Mouse (Mus musculus) G1E (cell line): ENCODE results near the gene Rnf44. TPM values are rescaled to one million over a fixed set of nuclear protein-coding genes. Genes with fewer than 3 reads are reported as not detected.

Experiments used
- ATAC-seq: 2 replicates; pipeline ENCODE4 v1.8.0; 2016; ENCODE audit warnings: mild to moderate bottlenecking; ENCODE audit not compliant: insufficient number of reproducible peaks, poor library complexity, low FRiP score, severe bottlenecking; ENCODE audit errors: extremely low read depth
- DNase-seq: peaks from one replicate; pipeline ENCODE4 v3.0.0; 2012; ENCODE audit warnings: low spot score
- H3K27me3 ChIP-seq: 2 replicates; pipeline ENCODE4 v1.6.1; 2012; ENCODE audit warnings: mild to moderate bottlenecking, low read length, inconsistent platforms; ENCODE audit not compliant: insufficient read depth
- H3K36me3 ChIP-seq: replicated peaks from 2 replicates; pipeline ENCODE3; 2012; ENCODE audit warnings: mild to moderate bottlenecking, inconsistent platforms
- H3K4me1 ChIP-seq: 2 replicates; pipeline ENCODE4 v1.6.1; 2012; ENCODE audit warnings: low read depth, low read length, inconsistent platforms, mixed read lengths; ENCODE audit not compliant: insufficient read depth
- H3K4me3 ChIP-seq: 2 replicates; pipeline ENCODE4 v1.5.1; 2012; ENCODE audit warnings: low read depth, mild to moderate bottlenecking, inconsistent platforms, low read length, moderate library complexity, mixed read lengths
- H3K9me3 ChIP-seq: replicated peaks from 2 replicates; pipeline ENCODE4 v1.6.1; 2012; ENCODE audit warnings: inconsistent platforms
- CTCF ChIP-seq: IDR thresholded peaks from 2 replicates; pipeline ENCODE4 v1.5.1; 2012; ENCODE audit warnings: low read depth, low read length, inconsistent platforms, mixed read lengths
- GATA1 ChIP-seq: IDR thresholded peaks from 2 replicates; pipeline ENCODE4 v1.6.1; 2012; ENCODE audit warnings: borderline replicate concordance, low read length, inconsistent platforms, mixed read lengths
- GATA2 ChIP-seq: IDR thresholded peaks from 2 replicates; pipeline ENCODE4 v1.6.1; 2012; ENCODE audit warnings: low read depth, low read length, inconsistent platforms, borderline replicate concordance
- POLR2AphosphoS5 ChIP-seq: IDR thresholded peaks from 2 replicates; pipeline ENCODE4 v1.6.1; 2012; ENCODE audit warnings: low read depth, low read length, inconsistent platforms; ENCODE audit not compliant: insufficient replicate concordance
- TAL1 ChIP-seq: conservative IDR thresholded peaks from 2 replicates; pipeline ENCODE4 v1.6.1; 2012; ENCODE audit warnings: low read depth, low read length, inconsistent platforms, mixed read lengths
- polyA plus RNA-seq: library from polyadenylated mRNA; stranded (reverse); fragments of >175 nt; gene quantifications from 2 replicates; pipeline ENCODE4 v1.2.3, GENCODE M21; 2012
- total RNA-seq, 2 experiments: library from RNA; stranded (forward) in 1 of 2; stranded (reverse) in 1 of 2; fragments of 200-1000 nt in 1 of 2; fragments of >200 nt in 1 of 2; fragmentation: Nextera tagmentation in 1 of 2; gene quantifications; 2 replicates each; pipeline ENCODE4 v1.2.3; 2014 to 2017

Rnf44 gene
- total and polyA plus RNA-seq, 3 experiments: 13.5 to 332 (median 86.2) TPM

DNA sequence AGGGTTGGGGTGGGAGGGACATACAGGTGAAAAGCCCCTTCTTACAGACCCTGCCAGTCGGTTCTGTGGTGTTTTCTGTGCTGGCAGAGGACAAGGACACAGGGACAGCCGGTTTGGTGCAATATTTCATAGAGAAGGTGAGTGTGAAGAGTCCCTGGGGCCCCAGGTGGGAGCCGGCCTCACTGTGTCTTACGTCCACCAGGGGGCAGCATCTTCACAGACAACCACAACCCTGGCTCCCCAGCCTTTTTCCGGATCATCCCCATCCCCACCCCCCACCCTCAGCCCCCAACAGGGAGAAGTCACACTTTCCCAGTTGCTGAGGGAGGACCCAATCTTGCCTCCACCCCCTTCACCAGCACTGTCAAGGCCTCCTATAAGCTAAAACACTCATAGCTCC is 23.2 kb upstream of the Rnf44 start:
- Histone ChIP-seq H3K9me3 (no peaks in the 10 kb centered on the region), H3K27me3 (peaks cover 2% of the 10 kb centered on the region; the same call in 1 of the 2 replicates), H3K36me3 (no peaks in the 10 kb centered on the region), H3K4me1 (no peaks in the 10 kb centered on the region), H3K4me3 (no peak overlapping the region)
- ATAC-seq (no peak), DNase-seq (peak; percentile 54)
- TF ChIP-seq CTCF: peak; percentile 58
- no peak for TF ChIP-seq GATA2
- no peak for TF ChIP-seq POLR2AphosphoS5

DNA sequence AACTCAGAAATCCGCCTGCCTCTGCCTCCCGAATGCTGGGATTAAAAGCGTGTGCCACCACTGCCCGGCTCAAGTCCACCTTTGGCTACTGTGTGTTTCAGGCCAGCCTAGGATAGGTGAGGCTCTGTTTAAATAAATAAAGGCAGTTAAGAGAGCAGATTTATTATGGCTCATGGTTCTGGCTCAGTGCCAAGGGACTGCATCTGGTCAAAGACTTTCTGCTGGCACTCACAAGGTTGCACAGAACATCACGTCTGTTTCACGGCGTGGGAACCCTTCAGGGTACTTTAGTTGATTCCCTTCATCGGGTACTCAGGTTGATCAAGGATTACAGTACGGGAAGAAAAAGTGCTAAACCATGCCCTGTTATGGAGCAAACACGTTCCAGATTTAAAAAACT is 21.3 kb upstream of the Rnf44 start:
- Histone ChIP-seq H3K4me1 (no peaks in the 10 kb centered on the region), H3K4me3 (no peak overlapping the region), H3K27me3 (peaks cover 5% of the 10 kb centered on the region; the same call in 1 of the 2 replicates), H3K36me3 (no peaks in the 10 kb centered on the region), H3K9me3 (peaks cover 6% of the 10 kb centered on the region; the same call in 1 of the 2 replicates)
- DNase-seq: no peak
- TF ChIP-seq POLR2AphosphoS5: no peak
- TF ChIP-seq CTCF: no peak
- no peak for TF ChIP-seq GATA2
- TF ChIP-seq TAL1: no peak
- no peak for TF ChIP-seq GATA1
- no peak for ATAC-seq

DNA sequence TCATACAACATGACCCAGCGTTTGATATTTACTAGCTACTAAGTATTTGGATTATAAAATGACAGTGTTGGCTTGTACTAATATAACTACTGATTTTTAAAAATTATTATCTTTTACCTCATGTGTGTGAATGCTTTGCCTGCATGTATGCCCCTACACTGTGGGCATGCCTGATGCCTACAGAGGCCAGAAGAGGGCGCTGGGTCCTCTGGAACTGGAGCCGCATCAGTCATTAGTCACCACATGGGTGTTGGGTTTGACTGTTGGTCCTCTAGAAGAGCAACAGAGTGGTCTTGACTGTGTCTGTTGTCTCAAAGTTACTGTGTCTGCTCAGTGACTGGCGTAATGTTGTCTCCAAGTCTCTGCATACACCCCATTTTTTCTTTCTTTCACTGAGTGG is 20.7 kb upstream of the Rnf44 start:
- no peak for DNase-seq
- Histone ChIP-seq H3K36me3 (no peaks in the 10 kb centered on the region), H3K27me3 (peaks cover 5% of the 10 kb centered on the region; the same call in 1 of the 2 replicates)

DNA sequence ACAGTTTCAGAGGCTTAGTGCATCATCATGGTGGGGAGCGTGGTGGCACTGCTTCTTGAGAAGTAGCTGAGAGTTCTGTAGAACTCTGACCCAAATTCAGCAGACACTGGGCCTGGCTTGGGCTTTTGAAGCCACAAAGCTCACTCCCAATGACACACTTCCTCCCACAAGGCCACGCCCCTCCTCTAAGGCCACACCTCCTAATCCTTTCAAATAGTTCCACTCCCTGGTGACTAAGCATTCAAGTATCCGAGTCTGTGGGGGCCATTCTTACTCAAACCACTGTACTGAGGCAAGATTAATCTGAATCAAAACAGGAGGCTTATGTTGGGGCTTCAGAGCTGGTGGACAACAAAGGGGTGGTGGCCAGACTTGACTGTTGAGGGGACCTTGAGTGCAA is 17.2 kb upstream of the Rnf44 start:
- H3K4me3 ChIP-seq: no peak overlapping the region
- no peaks in the 10 kb centered on the region for H3K36me3 ChIP-seq
- no peaks in the 10 kb centered on the region for H3K4me1 ChIP-seq
- peaks cover 8% of the 10 kb centered on the region; the same call in 1 of the 2 replicates for H3K27me3 ChIP-seq
- peaks cover 6% of the 10 kb centered on the region; the same call in 1 of the 2 replicates for H3K9me3 ChIP-seq
- TF ChIP-seq GATA1: no peak
- no peak for TF ChIP-seq GATA2
- TF ChIP-seq CTCF: no peak
- TF ChIP-seq POLR2AphosphoS5: no peak
- no peak for TF ChIP-seq TAL1
- DNase-seq (no peak), ATAC-seq (no peak)

More for the DNA sequence above, 20.7 kb upstream of the Rnf44 start:
- Histone ChIP-seq H3K4me3 (no peak overlapping the region), H3K4me1 (no peaks in the 10 kb centered on the region), H3K9me3 (peaks cover 6% of the 10 kb centered on the region; the same call in 1 of the 2 replicates)
- no peak for TF ChIP-seq POLR2AphosphoS5
- TF ChIP-seq CTCF: no peak
- TF ChIP-seq TAL1: no peak
- TF ChIP-seq GATA2: no peak
- TF ChIP-seq GATA1: no peak
- no peak for ATAC-seq

DNA sequence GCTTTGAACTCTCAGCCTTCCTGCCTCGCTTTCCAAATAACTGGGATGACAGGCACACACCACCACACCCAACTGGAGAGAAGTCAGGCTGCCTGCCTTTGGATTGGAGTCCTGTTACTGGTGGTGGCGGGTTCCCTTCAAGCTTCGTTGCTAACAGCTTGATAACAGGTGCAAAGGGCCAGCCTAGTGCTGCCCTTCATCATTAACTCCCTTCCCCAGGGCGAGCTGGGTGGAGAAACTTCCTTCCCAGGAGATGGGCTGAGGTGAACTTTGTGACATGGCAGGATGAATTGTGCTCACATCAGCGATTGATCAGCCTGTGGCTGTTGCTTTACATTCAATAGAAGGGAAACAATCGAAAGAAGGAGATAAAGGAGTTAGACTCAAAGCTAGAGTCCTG is 11.2 kb upstream of the Rnf44 start:
- Histone ChIP-seq H3K4me1 (no peaks in the 10 kb centered on the region), H3K27me3 (peaks cover 38% of the 10 kb centered on the region), H3K4me3 (no peak overlapping the region), H3K36me3 (no peaks in the 10 kb centered on the region), H3K9me3 (no peaks in the 10 kb centered on the region)
- DNase-seq (no peak), ATAC-seq (no peak)
- TF ChIP-seq CTCF (no peak), GATA1 (no peak)

DNA sequence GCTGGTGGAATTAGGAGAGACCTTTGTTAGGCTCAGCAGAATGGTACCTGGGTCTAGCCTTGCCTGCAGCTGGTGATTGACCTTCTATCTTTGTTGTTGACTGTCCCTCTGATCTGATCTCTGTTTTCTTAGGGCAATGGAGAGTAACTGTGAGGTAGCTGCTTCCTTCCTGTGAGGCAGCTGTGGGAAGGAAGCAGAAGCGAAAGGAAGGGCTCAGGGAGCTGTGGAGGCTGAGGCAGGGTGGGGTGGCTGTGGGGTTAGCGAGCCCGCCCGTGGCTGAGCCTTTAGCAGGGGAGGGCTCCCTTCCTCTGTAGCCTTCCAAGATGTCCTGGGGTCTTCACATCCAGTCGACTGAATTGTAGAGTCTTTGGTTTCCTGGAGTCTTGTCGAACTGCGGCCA is 8.8 kb upstream of the Rnf44 start:
- Histone ChIP-seq H3K4me1 (no peaks in the 10 kb centered on the region), H3K4me3 (no peak overlapping the region), H3K36me3 (no peaks in the 10 kb centered on the region), H3K27me3 (peaks cover 54% of the 10 kb centered on the region), H3K9me3 (no peaks in the 10 kb centered on the region)
- no peak for TF ChIP-seq CTCF
- no peak for TF ChIP-seq TAL1
- no peak for TF ChIP-seq POLR2AphosphoS5
- TF ChIP-seq GATA2: no peak
- TF ChIP-seq GATA1: no peak
- ATAC-seq: no peak
- no peak for DNase-seq

DNA sequence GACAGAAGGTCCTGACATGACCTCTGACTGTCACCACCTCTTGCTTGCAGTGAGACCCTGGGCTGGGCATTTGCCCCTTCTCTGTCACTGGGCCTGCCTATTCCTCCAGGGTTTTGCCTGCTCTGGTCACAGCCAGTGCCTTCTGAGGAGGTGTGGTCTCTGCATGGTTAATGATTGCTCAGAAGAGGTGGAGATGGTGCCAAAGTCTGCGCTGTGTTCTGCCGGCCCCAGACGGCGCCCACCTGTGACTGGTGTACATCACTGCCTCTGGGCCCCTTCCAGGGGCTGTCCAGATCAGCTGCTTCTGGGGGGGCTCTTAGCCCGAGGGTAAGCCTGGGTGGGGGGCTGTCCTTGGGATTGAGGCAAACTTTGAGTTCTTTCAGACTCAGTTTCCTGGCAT is 7.5 kb upstream of the Rnf44 start, which contains the start of gene Cdhr2:
Gene Cdhr2 (plus strand): TSS at position 219 of the 400 bp plus-strand sequence.
- DNase-seq: no peak
- peaks cover 51% of the 10 kb centered on the region for H3K27me3 ChIP-seq
- no peak for TF ChIP-seq GATA1
- no peak for TF ChIP-seq POLR2AphosphoS5
- no peak for TF ChIP-seq CTCF
- TF ChIP-seq TAL1: no peak
- TF ChIP-seq GATA2: no peak
- H3K4me1 ChIP-seq: no peaks in the 10 kb centered on the region
- no peaks in the 10 kb centered on the region for H3K36me3 ChIP-seq
- ATAC-seq: no peak
- no peak within 1 kb of the TSS for H3K4me3 ChIP-seq
- H3K9me3 ChIP-seq: no peaks in the 10 kb centered on the region
